Mouse (Mus musculus) limb, embryonic 10.5 days (tissue): Measurements from ENCODE around the gene Stk32b. TPM values are rescaled to one million over a fixed set of nuclear protein-coding genes. Genes with fewer than 3 reads are reported as not detected.

Experiments used
- DNase-seq: peaks from one replicate; pipeline ENCODE4 v3.0.0-alpha.2; 2017; ENCODE audit warnings: low spot score
- H3K27ac ChIP-seq: fragments of 300-500 bp; sonication (generic); 2 replicates; pipeline ENCODE4 v1.5.1; 2016; ENCODE audit warnings: mild to moderate bottlenecking
- H3K27me3 ChIP-seq: fragments of 300-500 bp; sonication (generic); 2 replicates; pipeline ENCODE4 v1.6.1; 2016; ENCODE audit warnings: low read depth, mild to moderate bottlenecking; ENCODE audit not compliant: poor library complexity, severe bottlenecking
- H3K36me3 ChIP-seq: fragments of 300-500 bp; sonication (generic); 2 replicates; pipeline ENCODE4 v1.6.1; 2016; ENCODE audit warnings: mild to moderate bottlenecking, moderate library complexity
- H3K4me1 ChIP-seq: fragments of 300-500 bp; sonication (generic); 2 replicates; pipeline ENCODE4 v1.6.1; 2016
- H3K4me3 ChIP-seq: fragments of 300-500 bp; sonication (generic); 2 replicates; pipeline ENCODE4 v1.5.1; 2016; ENCODE audit warnings: mild to moderate bottlenecking, moderate library complexity
- H3K9me3 ChIP-seq: fragments of 300-500 bp; sonication (generic); replicated peaks from 2 replicates; pipeline ENCODE4 v1.6.1; 2016; ENCODE audit warnings: mild to moderate bottlenecking
- WGBS: fragments of 180-500 bp; shearing (Covaris S2); methylation state at CpG from one replicate; pipeline ENCODE4 v1.1.7; 2016; 5-methylcytosine and 5-hydroxymethylcytosine counted together
- polyA plus RNA-seq: library from polyadenylated mRNA; unstranded; fragments of >200 nt; fragmentation: Nextera tagmentation; extraction: Ambion mirVana; gene quantifications from 2 replicates; pipeline ENCODE4 v1.2.1, GENCODE M21; 2016

Stk32b gene
- polyA plus RNA-seq, 1 experiment from 2014 or later: 0.18 TPM

- Histone ChIP-seq H3K27ac (no peak overlapping the region; the same call in 1 of the 2 replicates), H3K27me3 (peaks cover 56% of the 10 kb centered on the region)
- WGBS: 3% methylated on average over 14 of the region's 14 CpGs
Observed at GRCm38 (mm10) chr5:37717384-37717963, 503 bp upstream of the Stk32b start.

GRCm38 (mm10) chr5:37709257-37709904 lies 7.6 kb downstream of the Stk32b start:
- H3K9me3 ChIP-seq: 0 out of 2 replicates have a peak, but pooled peaks cover 2% of the 10 kb centered on the region
- WGBS: 90% methylated on average over 5 of the region's 5 CpGs
- H3K4me1 ChIP-seq: no peaks in the 10 kb centered on the region
- no peak overlapping the region for H3K4me3 ChIP-seq
- no peak overlapping the region for H3K27ac ChIP-seq
- peaks cover 4% of the 10 kb centered on the region; the same call in 1 of the 2 replicates for H3K27me3 ChIP-seq
- DNase-seq: no peak
- no peaks in the 10 kb centered on the region for H3K36me3 ChIP-seq

More at GRCm38 (mm10) chr5:37717384-37717963, 503 bp upstream of the Stk32b start:
- no peaks in the 10 kb centered on the region for H3K9me3 ChIP-seq
- H3K36me3 ChIP-seq: no peaks in the 10 kb centered on the region
- H3K4me1 ChIP-seq: peaks cover 19% of the 10 kb centered on the region
- peak overlapping the region; percentile 60 for H3K4me3 ChIP-seq
- DNase-seq: peak; percentile 77

DNA sequence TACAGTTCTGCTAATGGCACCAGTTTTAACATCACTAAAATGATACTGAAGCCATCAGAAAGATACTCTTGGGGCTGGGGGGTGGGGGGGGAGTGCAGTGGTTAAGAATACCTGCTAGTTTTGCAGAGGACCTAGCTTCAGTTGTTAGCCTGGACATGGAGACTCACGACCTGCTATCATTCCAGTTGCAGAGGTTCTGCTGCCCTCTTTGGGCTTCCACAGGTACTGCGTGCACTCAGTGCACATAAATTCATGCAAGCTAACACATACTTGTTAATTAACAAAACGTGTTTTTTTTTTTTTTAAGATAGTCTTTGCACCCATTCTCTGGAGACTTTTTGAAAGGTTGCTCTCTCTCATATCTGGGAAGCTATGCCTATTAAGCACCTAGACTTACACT lies 8.8 kb downstream of the Stk32b start:
- Histone ChIP-seq H3K27ac (no peak overlapping the region), H3K9me3 (0 out of 2 replicates have a peak, but pooled peaks cover 2% of the 10 kb centered on the region), H3K36me3 (no peaks in the 10 kb centered on the region), H3K4me1 (no peaks in the 10 kb centered on the region), H3K4me3 (no peak overlapping the region), H3K27me3 (no peaks in the 10 kb centered on the region)
- WGBS: 72% methylated on average over 3 of the region's 3 CpGs
- DNase-seq: no peak

- Histone ChIP-seq H3K27me3 (no peaks in the 10 kb centered on the region), H3K4me1 (no peaks in the 10 kb centered on the region), H3K36me3 (no peaks in the 10 kb centered on the region), H3K27ac (no peak overlapping the region), H3K4me3 (no peak overlapping the region), H3K9me3 (0 out of 2 replicates have a peak, but pooled peaks cover 2% of the 10 kb centered on the region)
- 90% methylated on average over 2 of the region's 2 CpGs for WGBS
- DNase-seq: no peak
Observed at GRCm38 (mm10) chr5:37704962-37705361, 12.0 kb downstream of the Stk32b start.

DNA sequence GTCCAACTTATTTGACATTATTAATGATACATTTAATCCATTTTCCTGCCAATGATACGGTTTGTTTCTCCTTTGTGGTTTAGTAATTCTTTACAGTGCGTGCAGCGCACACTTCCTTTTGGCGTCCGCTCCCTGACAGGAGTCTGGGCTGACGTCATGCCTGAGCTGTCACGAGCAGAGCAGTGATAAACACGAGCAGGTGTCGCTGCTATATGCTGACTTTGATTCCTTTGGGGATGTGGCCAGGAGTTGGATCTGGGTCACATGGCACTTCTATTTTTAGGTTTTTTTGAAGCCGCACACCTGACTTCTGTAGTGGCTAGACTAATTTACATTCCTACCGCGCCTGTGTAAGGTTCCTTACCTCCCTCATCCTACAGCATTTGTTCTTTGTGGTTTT lies 17.2 kb downstream of the Stk32b start:
- no peak for DNase-seq
- H3K9me3 ChIP-seq: no peaks in the 10 kb centered on the region
- H3K27ac ChIP-seq: no peak overlapping the region
- H3K4me1 ChIP-seq: no peaks in the 10 kb centered on the region
- H3K4me3 ChIP-seq: no peak overlapping the region
- H3K27me3 ChIP-seq: no peaks in the 10 kb centered on the region
- H3K36me3 ChIP-seq: no peaks in the 10 kb centered on the region
- 88% methylated on average over 12 of the region's 12 CpGs for WGBS

DNA sequence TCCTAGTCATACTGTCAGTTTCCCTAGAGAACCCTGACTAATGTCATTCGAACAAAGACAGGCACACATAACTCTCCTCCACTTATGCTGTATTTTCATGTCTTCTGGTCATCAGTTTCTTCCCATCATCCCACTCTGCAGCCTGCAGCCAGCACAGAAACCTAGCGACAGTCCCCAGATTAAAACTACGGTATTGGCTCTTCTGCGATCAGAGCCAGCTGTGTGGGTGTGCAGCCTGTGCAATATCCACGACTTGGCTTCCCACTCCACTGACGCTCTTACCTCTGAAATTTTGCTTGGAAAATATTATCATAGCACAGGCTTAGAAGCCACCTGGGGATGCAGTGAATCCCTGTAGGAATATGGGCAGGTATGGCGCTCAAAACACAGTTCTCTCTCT lies 19.7 kb downstream of the Stk32b start:
- no peak overlapping the region for H3K4me3 ChIP-seq
- no peaks in the 10 kb centered on the region for H3K27me3 ChIP-seq
- WGBS: 88% methylated on average over 7 of the region's 7 CpGs
- H3K4me1 ChIP-seq: no peaks in the 10 kb centered on the region
- no peaks in the 10 kb centered on the region for H3K36me3 ChIP-seq
- H3K27ac ChIP-seq: no peak overlapping the region
- no peak for DNase-seq
- no peaks in the 10 kb centered on the region for H3K9me3 ChIP-seq

DNA sequence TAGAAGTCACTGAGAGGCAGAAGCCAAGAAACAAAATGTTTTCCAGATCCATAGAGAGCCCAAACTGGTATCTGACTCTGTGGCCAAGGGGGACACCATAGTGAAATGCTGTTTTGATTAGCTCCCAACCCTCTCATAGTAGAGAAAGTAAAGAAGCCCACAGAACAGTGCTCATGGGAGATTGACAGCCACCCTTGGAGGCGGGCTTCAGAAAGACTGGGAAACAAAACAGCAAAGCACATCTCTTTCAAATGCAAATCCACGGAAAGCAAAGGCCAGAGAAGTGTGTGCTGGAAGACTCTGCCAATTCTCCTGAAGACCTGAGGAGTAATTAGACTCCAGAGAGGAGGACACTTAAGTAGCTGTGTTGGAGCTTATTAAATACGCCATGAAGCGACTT lies 21.2 kb downstream of the Stk32b start:
- Histone ChIP-seq H3K27ac (no peak overlapping the region), H3K36me3 (no peaks in the 10 kb centered on the region), H3K27me3 (no peaks in the 10 kb centered on the region), H3K9me3 (no peaks in the 10 kb centered on the region), H3K4me3 (no peak overlapping the region), H3K4me1 (no peaks in the 10 kb centered on the region)
- DNase-seq: no peak
- 56% methylated on average over 4 of the region's 4 CpGs for WGBS

GRCm38 (mm10) chr5:37692759-37693158 lies 24.2 kb downstream of the Stk32b start:
- H3K27me3 ChIP-seq: no peaks in the 10 kb centered on the region
- no peak overlapping the region for H3K4me3 ChIP-seq
- 89% methylated on average over 3 of the region's 3 CpGs for WGBS
- no peaks in the 10 kb centered on the region for H3K4me1 ChIP-seq
- no peak overlapping the region for H3K27ac ChIP-seq
- no peak for DNase-seq
- H3K9me3 ChIP-seq: no peaks in the 10 kb centered on the region
- no peaks in the 10 kb centered on the region for H3K36me3 ChIP-seq

- no peaks in the 10 kb centered on the region for H3K4me1 ChIP-seq
- DNase-seq: no peak
- no peaks in the 10 kb centered on the region for H3K36me3 ChIP-seq
- no peaks in the 10 kb centered on the region for H3K9me3 ChIP-seq
- no peaks in the 10 kb centered on the region for H3K27me3 ChIP-seq
- WGBS: 89% methylated on average over 7 of the region's 7 CpGs
- H3K27ac ChIP-seq: no peak overlapping the region
- no peak overlapping the region for H3K4me3 ChIP-seq
Observed at GRCm38 (mm10) chr5:37670781-37671180, 46.2 kb downstream of the Stk32b start.

DNA sequence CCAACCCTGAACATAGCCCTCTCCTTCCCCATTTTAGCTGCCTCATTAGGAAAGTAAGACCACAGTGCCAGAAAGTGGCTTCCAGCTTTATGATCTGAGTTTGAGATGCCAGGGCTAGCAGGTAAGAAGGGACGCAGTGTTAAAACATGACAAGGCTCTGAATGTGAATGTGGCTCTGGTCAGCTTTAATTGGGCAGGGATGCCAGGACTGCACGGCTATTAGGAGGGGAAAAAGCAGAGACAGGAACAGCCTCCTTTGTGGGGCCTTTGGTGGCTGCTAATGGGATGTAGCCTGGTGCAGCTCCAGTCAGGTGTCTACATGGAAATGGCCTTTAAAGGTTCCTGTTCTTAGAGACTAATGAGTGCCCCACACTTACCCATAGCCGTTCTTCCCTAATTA lies 52.0 kb downstream of the Stk32b start:
- Histone ChIP-seq H3K4me3 (no peak overlapping the region), H3K4me1 (no peaks in the 10 kb centered on the region), H3K9me3 (no peaks in the 10 kb centered on the region), H3K36me3 (no peaks in the 10 kb centered on the region), H3K27ac (no peak overlapping the region), H3K27me3 (no peaks in the 10 kb centered on the region)
- 66% methylated on average over 3 of the region's 3 CpGs for WGBS
- no peak for DNase-seq

DNA sequence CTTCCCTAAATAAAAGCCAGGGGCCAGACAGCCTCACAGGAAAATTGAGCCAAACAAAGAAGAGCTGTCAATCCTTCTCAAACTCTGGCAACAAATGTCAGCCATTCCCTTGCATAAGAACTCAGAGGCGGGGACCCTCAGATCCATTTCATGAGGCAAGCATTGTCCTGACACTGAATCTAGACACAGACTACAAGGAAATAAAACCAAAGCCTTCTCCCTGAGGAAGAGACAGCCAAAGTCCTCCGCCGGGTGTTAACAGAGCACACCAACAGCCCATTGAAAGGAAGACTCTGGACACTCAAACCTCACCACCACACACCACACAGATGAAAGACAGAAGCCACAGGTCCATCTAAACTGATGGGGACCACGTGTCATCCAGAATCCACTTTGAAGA lies 57.8 kb downstream of the Stk32b start:
- Histone ChIP-seq H3K27me3 (no peaks in the 10 kb centered on the region), H3K36me3 (no peaks in the 10 kb centered on the region), H3K4me3 (no peak overlapping the region), H3K27ac (no peak overlapping the region), H3K4me1 (no peaks in the 10 kb centered on the region), H3K9me3 (no peaks in the 10 kb centered on the region)
- DNase-seq: no peak
- WGBS: 86% methylated on average over 4 of the region's 4 CpGs

GRCm38 (mm10) chr5:37657741-37658140 lies 59.2 kb downstream of the Stk32b start:
- no peaks in the 10 kb centered on the region for H3K36me3 ChIP-seq
- no peaks in the 10 kb centered on the region for H3K27me3 ChIP-seq
- H3K4me1 ChIP-seq: no peaks in the 10 kb centered on the region
- H3K4me3 ChIP-seq: no peak overlapping the region
- no peaks in the 10 kb centered on the region for H3K9me3 ChIP-seq
- no peak for DNase-seq
- H3K27ac ChIP-seq: no peak overlapping the region
- 77% methylated on average over 6 of the region's 6 CpGs for WGBS

GRCm38 (mm10) chr5:37655208-37655607 lies 61.8 kb downstream of the Stk32b start:
- H3K27ac ChIP-seq: no peak overlapping the region
- DNase-seq: no peak

More at GRCm38 (mm10) chr5:37655208-37655607, 61.8 kb downstream of the Stk32b start:
- no peaks in the 10 kb centered on the region for H3K27me3 ChIP-seq
- no peaks in the 10 kb centered on the region for H3K4me1 ChIP-seq
- 89% methylated on average over 5 of the region's 5 CpGs for WGBS
- H3K36me3 ChIP-seq: no peaks in the 10 kb centered on the region
- H3K4me3 ChIP-seq: no peak overlapping the region
- H3K9me3 ChIP-seq: no peaks in the 10 kb centered on the region
